Mouse (Mus musculus): ENCODE data around the gene Ndufc1.
A peak's percentile ranks its signal among the peaks of the same experiment; 100 is the strongest.

DNA sequence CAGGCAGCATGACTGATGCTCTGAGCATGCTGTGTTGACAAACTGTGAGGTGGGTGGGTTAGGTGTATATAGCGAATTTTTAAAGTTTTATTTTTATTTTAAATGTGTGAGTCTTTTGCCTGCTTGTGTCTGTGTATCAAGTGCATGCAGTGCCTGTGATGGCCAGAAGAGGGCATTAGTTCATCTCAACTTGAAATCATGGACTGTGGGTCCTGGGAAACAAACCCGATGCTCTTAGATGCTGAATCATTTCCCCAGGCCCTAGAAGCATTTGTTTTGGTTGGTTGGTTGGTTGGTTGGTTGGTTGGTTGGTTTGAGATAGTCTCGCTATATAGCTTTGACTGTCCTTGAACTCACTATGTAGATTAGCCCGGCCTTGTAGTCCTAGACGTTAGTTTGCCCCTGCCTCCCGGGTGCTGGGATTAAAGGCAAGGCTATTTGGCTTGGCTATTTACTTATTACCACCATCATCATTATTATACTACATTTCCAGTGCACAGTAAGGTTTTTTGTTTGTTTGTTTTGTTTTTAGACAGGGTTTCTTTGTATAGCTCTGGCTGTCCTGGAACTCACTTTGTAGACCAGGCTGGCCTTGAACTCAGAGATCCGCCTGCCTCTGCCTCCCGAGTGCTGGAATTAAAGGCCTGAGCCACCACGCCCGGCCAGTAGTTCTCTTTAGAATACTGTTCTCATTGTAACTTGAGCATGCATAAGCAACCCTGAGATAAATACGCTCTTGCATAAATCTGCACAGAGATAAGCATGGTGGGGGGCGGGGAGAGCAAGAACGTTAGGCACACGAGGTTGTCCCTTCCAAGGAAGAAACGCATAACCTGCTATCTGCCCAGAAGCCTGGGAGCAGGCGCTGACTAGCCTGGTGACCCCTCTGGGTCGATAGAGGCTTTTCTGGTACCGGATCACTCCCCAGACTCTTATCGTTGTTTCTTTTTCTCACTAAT lies 33.2 kb downstream of the Ndufc1 start:
- TF ChIP-seq CTCF (conservative IDR thresholded peaks at IDR 0.05; ENCODE audit: low read length) (peak; percentile 84), NANOG (IDR thresholded peaks at IDR 0.05; ENCODE audit: borderline replicate concordance, low read length) (no peak)

Measured in E14TG2a.4 (cell line).